In the genomic region with DNA sequence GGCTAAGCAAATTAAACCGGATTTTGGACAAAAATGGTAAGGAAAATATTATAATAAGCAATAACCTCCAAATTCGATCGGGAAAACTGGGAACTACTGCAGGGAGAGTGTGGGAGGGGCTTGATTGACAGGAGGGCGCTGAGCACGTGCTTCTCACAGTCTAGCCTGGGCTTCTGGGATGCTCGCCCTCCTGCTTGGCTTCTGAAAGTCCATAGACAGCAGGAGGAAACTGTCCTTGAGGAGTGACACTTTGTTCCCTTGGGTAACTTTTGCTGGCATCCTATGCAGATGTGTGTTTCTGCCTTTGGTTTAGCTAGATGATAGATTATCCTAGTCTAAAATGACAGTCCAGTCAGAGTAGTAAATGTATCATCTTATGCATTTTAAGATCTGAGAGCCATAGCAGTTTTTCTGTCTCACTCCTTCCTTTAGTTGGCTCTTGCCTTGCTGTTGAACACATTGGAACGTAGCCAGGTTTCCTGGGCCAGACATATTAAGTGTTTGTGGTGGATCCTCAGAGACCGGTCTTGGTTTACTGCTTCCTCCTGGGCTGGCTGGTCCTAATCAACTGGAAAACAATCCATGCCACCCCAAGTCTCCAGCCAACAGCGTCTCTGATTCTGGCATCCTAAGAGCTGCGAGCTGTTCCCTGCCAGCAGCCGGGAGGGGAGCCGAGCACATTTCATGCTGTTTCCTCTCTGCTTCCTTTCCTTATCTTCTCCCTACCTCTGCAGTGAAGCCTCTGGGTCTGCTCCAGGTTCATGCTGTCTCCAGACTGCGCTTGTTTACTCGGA, we compare ENCODE assay signal across 14 mouse cellular contexts. TPM values are rescaled to one million over a fixed set of nuclear protein-coding genes. Genes with fewer than 3 reads are reported as not detected.
A peak's percentile ranks its signal among the peaks of the same experiment; 100 is the strongest.
DNase-seq lines count a peak whose midpoint lies in the region; ATAC-seq and TF ChIP-seq lines count a peak whose summit lies in the region.
"Had no signal": no experiment of that assay in that cellular context is flagged by ENCODE, and none has a peak within 500 bp of the region (broad histone marks: within the 10 kb centered on the region; RNA-seq: fewer than 3 reads in every experiment).

No protein-coding gene starts in this region.

- TF ChIP-seq CTCF in lung, embryonic 14.5 days (IDR thresholded peaks at IDR 0.05; ENCODE audit: low read depth): no peak
- no peak for TF ChIP-seq CTCF in lung, adult 2 months (IDR thresholded peaks at IDR 0.05; ENCODE audit: insufficient read depth, low read length)

- WGBS in heart, embryonic 11.5 days (ENCODE audit: insufficient replicate concordance): 55% methylated on average over 14 of the region's 14 CpGs
- 48% methylated on average over 14 of the region's 14 CpGs for WGBS in lung, embryonic 14.5 days
- 45% methylated on average over 14 of the region's 14 CpGs for WGBS in lung, adult 2 months

- TF ChIP-seq POLR2A in lung, adult 2 months (IDR thresholded peaks at IDR 0.05; ENCODE audit: borderline replicate concordance, extremely low read depth, low read depth, low read length): no peak

- no peak overlapping the region for H3K9ac ChIP-seq in heart, embryonic 11.5 days (ENCODE audit: low read depth, low read length)
- H3K9ac ChIP-seq in lung, embryonic 14.5 days: no peak overlapping the region
- H3K9ac ChIP-seq: kidney, embryonic 15.5 days; limb, embryonic 15.5 days; midbrain, embryonic 13.5 days; stomach, embryonic 15.5 days had no signal

- H3K36me3 ChIP-seq in heart, embryonic 11.5 days (ENCODE audit: control insufficient read depth, insufficient read depth, low read length): no peaks in the 10 kb centered on the region
- no peaks in the 10 kb centered on the region for H3K36me3 ChIP-seq in lung, embryonic 14.5 days (ENCODE audit: insufficient read depth)
- H3K36me3 ChIP-seq: kidney, embryonic 15.5 days; limb, embryonic 15.5 days; midbrain, embryonic 13.5 days; stomach, embryonic 15.5 days had no signal

- no peak overlapping the region for H3K4me2 ChIP-seq in heart, embryonic 11.5 days
- no peak overlapping the region for H3K4me2 ChIP-seq in lung, embryonic 14.5 days
- H3K4me2 ChIP-seq: kidney, embryonic 15.5 days; limb, embryonic 15.5 days; midbrain, embryonic 13.5 days; stomach, embryonic 15.5 days had no signal

- DNase-seq in heart, adult 11 months: peak; percentile 89
- peak; percentile 84 for DNase-seq in lung, embryonic 14.5 days
- no peak for DNase-seq in lung, adult 2 months
- DNase-seq in cerebellum, adult 9-11 months: peak; percentile 73
- peak; percentile 13 for DNase-seq in lung, postnatal 36 days
- DNase-seq in spleen, postnatal 4 days (ENCODE audit: low spot score in 2 of 2): no peak
- DNase-seq in urinary bladder, adult 2 months (ENCODE audit: low spot score): no peak
- DNase-seq: embryo, embryonic 11 days; gastrocnemius, adult 2 months had no signal

- H3K4me1 ChIP-seq in heart, embryonic 11.5 days (ENCODE audit: control insufficient read depth, insufficient read depth, low read length): no peaks in the 10 kb centered on the region
- H3K4me1 ChIP-seq in lung, embryonic 14.5 days (ENCODE audit: insufficient read depth): no peaks in the 10 kb centered on the region
- no peaks in the 10 kb centered on the region for H3K4me1 ChIP-seq in lung, adult 2 months (ENCODE audit: control insufficient read depth, insufficient read depth, low read length)
- H3K4me1 ChIP-seq: kidney, embryonic 15.5 days; midbrain, embryonic 13.5 days; stomach, embryonic 15.5 days had no signal

- no peak overlapping the region for H3K27ac ChIP-seq in heart, embryonic 11.5 days (ENCODE audit: low read depth, low read length)
- H3K27ac ChIP-seq in lung, embryonic 14.5 days (ENCODE audit: low read depth): no peak overlapping the region
- H3K27ac ChIP-seq: gastrocnemius, adult 2 months; kidney, embryonic 15.5 days; limb, embryonic 15.5 days; midbrain, embryonic 13.5 days; stomach, embryonic 15.5 days had no signal

- no peaks in the 10 kb centered on the region for H3K9me3 ChIP-seq in heart, embryonic 11.5 days (replicated peaks; ENCODE audit: control insufficient read depth, low read length)
- H3K9me3 ChIP-seq in lung, embryonic 14.5 days (ENCODE audit: low read depth, low read length): no peaks in the 10 kb centered on the region
- H3K9me3 ChIP-seq: kidney, embryonic 15.5 days; limb, embryonic 15.5 days; midbrain, embryonic 13.5 days; stomach, embryonic 15.5 days had no signal

- H3K27me3 ChIP-seq in heart, embryonic 11.5 days (ENCODE audit: control insufficient read depth, insufficient read depth, low read length): 0 out of 2 replicates have a peak, but pooled peaks cover 3% of the 10 kb centered on the region
- H3K27me3 ChIP-seq in lung, embryonic 14.5 days (ENCODE audit: insufficient read depth, low read length): no peaks in the 10 kb centered on the region
- H3K27me3 ChIP-seq: midbrain, embryonic 13.5 days; stomach, embryonic 15.5 days had no signal

- H3K4me3 ChIP-seq in heart, embryonic 11.5 days (ENCODE audit: low read depth, low read length): no peak overlapping the region
- H3K4me3 ChIP-seq in lung, embryonic 14.5 days (ENCODE audit: low read depth, low read length): no peak overlapping the region
- no peak overlapping the region for H3K4me3 ChIP-seq in lung, adult 2 months (replicated peaks; ENCODE audit: extremely low read depth, low read depth, low read length)
- H3K4me3 ChIP-seq: gastrocnemius, adult 2 months; kidney, embryonic 15.5 days; limb, embryonic 15.5 days; midbrain, embryonic 13.5 days; stomach, embryonic 15.5 days had no signal

- no peak for ATAC-seq in heart, embryonic 11.5 days (replicated peaks; ENCODE audit: insufficient number of reproducible peaks, low FRiP score, low TSS enrichment)
- ATAC-seq in lung, embryonic 14.5 days (ENCODE audit: insufficient read depth): peak; percentile 66
- ATAC-seq: midbrain, embryonic 13.5 days had no signal

RNA-seq across cellular contexts. Expression of gene Mrap2, which starts 8.1 kb away (rescaled TPM):
- not detected in 2 replicates for polyA plus RNA-seq in heart, embryonic 11.5 days (2014; fragmentation: Nextera tagmentation; extraction: Ambion mirVana)
- 0.09 TPM in 1 of 2 replicates, not detected in the other for polyA plus RNA-seq in lung, embryonic 14.5 days (2014; fragmentation: Nextera tagmentation; extraction: Ambion mirVana)
- 0.07 TPM in 1 of 2 replicates, not detected in the other for polyA plus RNA-seq in lung, adult 2 months (2012; rRNA removed)
- 0.03 and 0.09 TPM in 2 replicates for polyA plus RNA-seq in urinary bladder, adult 2 months (2012; rRNA removed)

Comparison
In these comparisons a context has a peak if more than half of its experiments do, and no peak if none do; other contexts are left out.
1. DNase-seq: peak in heart, adult 11 months (single experiment), lung, embryonic 14.5 days (single experiment), cerebellum, adult 9-11 months (single experiment) and lung, postnatal 36 days (single experiment); none in lung, adult 2 months (single experiment), spleen, postnatal 4 days (0 of 2) and urinary bladder, adult 2 months (single experiment).